Mouse (Mus musculus) right cerebral cortex, postnatal 4 days (tissue): ENCODE results near the gene Pid1.
"Not testable (repeated sequence)": the region's sequence is repeated elsewhere in the genome, so short reads cannot be mapped to it uniquely, and the experiment has no call there.

Experiments
- DNase-seq: peaks from one replicate; pipeline ENCODE4 v3.0.0-alpha.2; 2022

Pid1 gene

DNA sequence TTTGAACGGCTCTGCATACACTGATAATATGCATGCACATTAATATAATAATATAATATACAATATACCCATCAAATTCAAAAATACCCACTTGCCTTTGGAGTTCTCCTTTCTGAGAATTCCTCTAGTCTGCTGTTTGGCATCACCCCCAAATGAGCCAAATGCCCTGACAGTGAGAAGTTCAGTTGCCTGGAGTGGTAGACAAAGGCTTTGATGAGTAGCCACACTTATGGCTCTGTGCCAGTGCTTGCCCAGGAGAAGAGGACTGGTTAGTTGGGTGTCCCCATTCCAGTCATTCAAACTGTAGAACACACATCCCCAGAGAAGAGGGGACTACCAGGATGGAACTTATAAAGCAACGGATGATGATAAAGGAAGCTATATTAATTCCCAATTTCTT lies 106.3 kb downstream of the Pid1 start:
- no peak for DNase-seq

GRCm38 (mm10) chr1:84254361-84254760 lies 109.6 kb downstream of the Pid1 start:
- no peak for DNase-seq

DNA sequence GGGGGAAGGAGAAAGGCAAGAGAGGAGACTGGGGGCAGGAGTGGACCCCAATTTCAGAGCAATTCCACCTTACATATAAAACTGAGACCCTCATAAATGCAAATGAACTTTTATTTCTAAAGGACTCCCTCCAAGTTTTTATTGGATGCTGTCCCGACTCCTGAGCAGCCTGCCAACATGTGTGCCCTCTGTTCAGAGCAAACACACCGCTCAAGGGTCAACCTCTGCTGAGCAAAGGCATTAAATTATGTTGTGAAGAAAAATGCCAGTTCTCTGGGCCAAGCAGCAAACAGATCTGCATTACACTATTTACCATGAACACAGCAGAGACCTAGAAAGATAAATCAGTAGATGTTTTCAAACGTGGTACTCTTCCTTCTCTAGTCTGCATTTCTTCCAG lies 110.1 kb downstream of the Pid1 start:
- DNase-seq, result no peak

DNA sequence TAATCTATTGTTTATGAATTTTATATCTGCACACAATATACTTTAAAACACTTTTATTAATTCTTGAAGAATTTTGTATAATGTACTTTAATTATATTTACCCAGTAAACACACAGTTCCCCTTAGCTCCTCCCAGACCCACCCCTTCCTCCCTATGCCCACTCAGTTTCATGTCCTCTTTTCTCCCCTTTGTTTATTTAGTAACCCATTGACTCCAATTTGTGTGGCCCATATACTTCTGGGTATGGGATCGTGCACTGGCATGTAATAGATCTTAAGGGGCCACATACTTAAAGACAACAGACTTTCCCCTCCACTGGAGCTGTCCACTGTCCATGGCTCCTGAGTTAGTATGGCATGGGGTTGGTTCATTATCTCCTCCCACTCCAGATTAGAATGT lies 112.8 kb downstream of the Pid1 start:
- no peak for DNase-seq

- DNase-seq, result no peak
Measured at GRCm38 (mm10) chr1:84250770-84251169, 113.2 kb downstream of the Pid1 start.

GRCm38 (mm10) chr1:84249772-84250338 lies 114.1 kb downstream of the Pid1 start:
- no peak for DNase-seq

DNA sequence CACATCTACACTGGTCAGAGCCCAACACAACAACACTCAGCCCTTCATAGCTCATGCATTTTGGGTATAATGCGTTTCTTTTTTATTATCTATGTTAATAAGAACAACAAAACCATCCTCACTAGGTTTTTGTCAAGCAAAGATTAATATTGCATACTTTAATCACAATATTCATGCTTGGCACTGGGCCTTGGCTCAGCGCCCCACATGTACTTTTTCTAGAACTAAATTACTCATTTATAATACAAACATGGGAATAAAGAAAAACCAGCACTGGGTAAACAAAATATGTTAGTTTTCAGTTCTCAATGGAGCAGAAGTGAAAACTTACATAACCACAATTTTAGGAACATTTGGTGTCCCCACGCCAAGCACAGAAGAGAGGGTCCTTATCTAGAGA lies 116.9 kb downstream of the Pid1 start:
- DNase-seq, result peak; percentile 13

- DNase-seq, result no peak
Measured at GRCm38 (mm10) chr1:84241192-84241828, 122.7 kb downstream of the Pid1 start.

DNA sequence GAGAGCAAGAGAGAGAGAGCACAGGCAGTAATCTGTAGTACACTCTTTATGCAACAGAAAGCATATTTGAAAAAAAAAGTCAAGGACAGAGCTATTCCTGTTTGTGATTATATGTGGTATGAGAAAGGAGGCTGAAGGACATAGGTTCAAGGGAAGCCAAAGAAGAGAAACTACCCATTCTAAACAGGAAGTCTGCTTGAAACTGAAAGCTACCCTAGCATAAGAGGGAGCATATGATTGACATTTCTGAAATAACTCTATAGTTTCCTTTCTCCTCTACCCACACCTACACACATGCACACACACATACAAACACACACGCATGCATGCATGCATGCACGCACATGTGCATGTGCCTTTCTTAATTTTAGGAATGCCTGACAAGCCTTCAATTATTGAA lies 123.8 kb downstream of the Pid1 start:
- no peak for DNase-seq

GRCm38 (mm10) chr1:84230431-84230830 lies 133.5 kb downstream of the Pid1 start:
- DNase-seq, result no peak

GRCm38 (mm10) chr1:84225626-84226025 lies 138.4 kb downstream of the Pid1 start:
- DNase-seq, result no peak

DNA sequence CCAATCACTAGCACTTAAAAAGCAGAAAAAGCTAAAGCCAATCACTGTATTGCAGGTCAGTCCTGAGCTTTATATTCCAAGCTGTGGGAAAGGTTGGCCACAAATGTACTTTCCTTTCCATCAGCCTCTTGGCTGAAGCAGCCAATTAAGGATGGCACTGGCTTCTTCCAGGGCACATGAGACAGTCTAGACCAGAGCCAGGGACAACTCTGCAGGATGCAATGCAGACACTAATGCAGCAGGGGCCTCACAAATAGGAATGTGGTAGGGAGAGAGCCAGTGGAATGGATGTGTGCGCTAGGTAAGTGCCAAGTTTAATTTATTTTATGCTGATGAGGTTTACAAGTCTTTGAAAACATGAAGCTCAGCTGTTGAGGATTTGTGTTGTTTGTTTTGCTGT lies 141.9 kb downstream of the Pid1 start:
- no peak for DNase-seq

DNA sequence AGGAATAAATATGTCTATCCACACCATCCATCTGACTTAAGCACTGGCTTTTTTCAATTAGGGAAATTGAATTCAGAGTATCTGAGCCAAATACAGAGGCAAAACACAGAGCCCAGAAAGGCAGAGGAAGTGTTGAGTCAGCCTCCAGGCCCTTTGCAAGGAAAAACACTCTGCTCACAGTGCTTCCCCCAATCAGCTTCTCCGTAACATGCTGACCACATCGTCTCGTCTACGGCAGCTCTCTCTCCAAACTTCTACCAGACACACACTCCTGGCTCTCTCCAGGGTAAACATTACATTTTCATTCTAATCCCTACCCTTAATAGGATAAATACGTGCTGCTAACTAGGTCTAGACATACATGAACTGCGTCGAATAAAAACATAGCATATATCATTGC lies 145.4 kb downstream of the Pid1 start:
- DNase-seq, result no peak

GRCm38 (mm10) chr1:84217777-84218176 lies 146.2 kb downstream of the Pid1 start:
- no peak for DNase-seq

DNA sequence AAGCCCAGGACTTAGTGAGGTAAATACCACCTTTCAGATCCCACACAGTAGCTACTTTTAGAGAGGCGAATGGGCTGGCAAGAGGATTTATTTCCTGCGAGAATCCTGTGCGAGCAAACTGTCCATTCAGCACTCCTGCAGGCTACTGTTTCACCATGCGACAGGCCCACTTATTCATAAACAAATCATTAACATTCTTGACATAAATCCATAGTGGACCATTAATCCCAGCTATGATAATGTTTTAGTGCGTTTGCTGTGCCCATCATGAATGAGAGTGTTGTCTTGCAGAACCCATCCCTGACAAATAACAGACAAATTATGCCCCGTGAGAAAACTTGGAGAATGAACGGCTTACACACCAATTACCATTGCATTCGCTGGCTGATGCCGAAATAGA lies 152.5 kb downstream of the Pid1 start:
- no peak for DNase-seq

DNA sequence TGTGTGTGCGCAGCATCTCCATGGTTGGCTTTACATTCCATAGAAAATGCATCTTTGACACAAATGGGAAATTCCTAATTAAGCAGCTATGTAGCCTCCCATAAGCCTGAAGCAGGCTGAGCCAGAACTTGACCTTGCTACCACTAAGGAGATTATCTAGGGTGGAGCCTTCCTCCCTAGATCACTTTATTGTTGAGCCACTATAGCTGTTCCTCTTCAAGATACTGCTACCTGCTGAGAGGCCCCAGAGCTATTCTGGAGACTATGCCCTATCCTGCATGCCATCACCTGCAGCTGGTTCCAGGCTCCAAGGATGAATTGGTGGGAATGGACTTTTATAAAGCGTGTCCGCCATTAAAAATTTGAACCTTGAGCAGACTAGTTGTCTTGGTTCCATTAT lies 158.2 kb downstream of the Pid1 start:
- not testable (repeated sequence) for DNase-seq

GRCm38 (mm10) chr1:84203494-84203893 lies 160.5 kb downstream of the Pid1 start:
- no peak for DNase-seq

- DNase-seq, result no peak
Measured at GRCm38 (mm10) chr1:84199890-84200289, 164.1 kb downstream of the Pid1 start.

- no peak for DNase-seq
Measured at GRCm38 (mm10) chr1:84198887-84199286, 165.1 kb downstream of the Pid1 start.

GRCm38 (mm10) chr1:84192167-84192566 lies 171.8 kb downstream of the Pid1 start:
- DNase-seq, result no peak

DNA sequence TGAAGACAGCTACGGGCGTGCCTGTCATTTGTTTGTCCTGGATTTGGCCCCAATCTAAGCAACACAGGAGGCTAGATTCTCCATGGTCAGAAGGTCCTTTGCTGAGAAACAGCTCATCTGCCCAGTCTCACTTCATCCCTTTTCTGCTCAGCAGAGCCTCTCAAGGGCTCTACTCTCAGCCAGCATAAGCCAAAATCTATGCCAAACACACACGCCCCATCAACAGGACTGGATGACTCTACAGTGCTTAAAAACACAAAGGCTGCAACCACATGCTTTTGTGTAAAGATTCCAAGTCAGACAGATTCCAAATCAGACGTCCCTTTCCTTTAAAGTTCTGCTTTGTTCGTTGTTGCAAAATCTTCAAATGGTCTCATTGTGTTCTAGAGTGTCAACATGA lies 174.5 kb downstream of the Pid1 start:
- no peak for DNase-seq

GRCm38 (mm10) chr1:84186756-84187437 lies 177.1 kb downstream of the Pid1 start:
- no peak for DNase-seq

GRCm38 (mm10) chr1:84177696-84178095 lies 186.3 kb downstream of the Pid1 start:
- DNase-seq, result no peak

DNA sequence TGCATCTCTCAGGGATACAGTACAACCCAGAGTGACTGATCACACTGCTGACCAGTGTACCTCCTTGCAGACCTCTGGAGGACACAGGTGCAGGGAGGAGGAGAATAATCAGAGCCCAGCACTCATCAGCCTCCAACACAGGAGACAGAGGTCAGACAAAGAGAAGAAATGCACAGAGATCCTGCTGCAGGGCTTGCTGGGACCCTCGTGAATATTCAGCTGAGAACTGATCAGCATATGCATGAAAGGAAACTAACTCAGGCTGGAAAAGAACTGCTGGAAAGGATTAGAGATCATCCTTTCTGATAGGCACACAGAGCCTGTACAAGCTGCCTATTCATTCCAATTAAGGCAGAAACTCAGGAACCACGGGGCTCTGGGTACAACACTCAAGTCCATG lies 186.9 kb downstream of the Pid1 start:
- DNase-seq, result no peak

DNA sequence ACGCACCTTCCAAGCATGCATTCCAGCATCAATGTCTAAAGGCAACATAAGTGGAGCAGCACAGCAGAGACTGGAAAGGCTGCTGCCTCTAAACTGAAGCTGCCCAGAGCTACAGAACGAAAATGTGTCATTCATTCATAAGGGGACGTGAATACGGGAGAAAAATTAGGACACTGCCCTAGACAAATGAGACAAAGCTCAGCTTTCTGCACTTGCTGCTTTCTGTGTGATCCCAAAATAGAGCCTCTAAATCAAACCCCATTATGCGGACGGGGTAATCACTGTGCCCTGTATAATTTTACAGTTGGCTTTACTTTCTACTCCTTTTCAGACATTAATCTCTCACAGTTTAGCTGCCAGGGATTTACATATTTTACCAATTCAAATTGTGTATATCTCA lies 191.0 kb downstream of the Pid1 start:
- no peak for DNase-seq
